Mouse (Mus musculus) limb, embryonic 14.5 days (tissue): ENCODE results near the gene 6030445D17Rik. TPM values are rescaled to one million over a fixed set of nuclear protein-coding genes. Genes with fewer than 3 reads are reported as not detected.

Source experiments
- ATAC-seq: fragments of 200-750 bp; cut with Nextera tagmentation; 2 replicates; pipeline ENCODE4 v1.8.0; 2017; ENCODE audit warnings: low read depth, moderate number of reproducible peaks, moderate TSS enrichment; ENCODE audit not compliant: low FRiP score
- DNase-seq: peaks from one replicate; pipeline ENCODE4 v3.0.0-alpha.2; 2015; ENCODE audit warnings: low spot score
- H3K27ac ChIP-seq: fragments of 300-500 bp; sonication (generic); replicated peaks from 2 replicates; pipeline ENCODE4 v1.5.1; 2014; ENCODE audit warnings: low read depth, mild to moderate bottlenecking, low read length, moderate library complexity, mixed read lengths
- H3K27me3 ChIP-seq: fragments of 300-500 bp; sonication (generic); 2 replicates; pipeline ENCODE4 v1.6.1; 2014; ENCODE audit warnings: low read length, mixed read lengths; ENCODE audit not compliant: control insufficient read depth, insufficient read depth
- H3K36me3 ChIP-seq: fragments of 300-500 bp; sonication (generic); 2 replicates; pipeline ENCODE4 v1.6.1; 2014; ENCODE audit warnings: mild to moderate bottlenecking, low read length, moderate library complexity, mixed read lengths; ENCODE audit not compliant: control insufficient read depth, insufficient read depth
- H3K4me1 ChIP-seq: fragments of 300-500 bp; sonication (generic); 2 replicates; pipeline ENCODE4 v1.6.1; 2014; ENCODE audit warnings: antibody characterized with exemption, low read length, mixed read lengths; ENCODE audit not compliant: control insufficient read depth, insufficient read depth
- H3K4me2 ChIP-seq: fragments of 300-500 bp; sonication (generic); replicated peaks from 2 replicates; pipeline ENCODE4 v1.6.1; 2014; ENCODE audit warnings: low read depth, mild to moderate bottlenecking, low read length, moderate library complexity; ENCODE audit not compliant: severe bottlenecking
- H3K4me3 ChIP-seq: fragments of 300-500 bp; sonication (generic); replicated peaks from 2 replicates; pipeline ENCODE4 v1.5.1; 2014; ENCODE audit warnings: low read length
- H3K9ac ChIP-seq: fragments of 300-500 bp; sonication (generic); 2 replicates; pipeline ENCODE4 v1.6.1; 2014; ENCODE audit warnings: mild to moderate bottlenecking, low read depth, low read length, moderate library complexity; ENCODE audit not compliant: severe bottlenecking
- H3K9me3 ChIP-seq: fragments of 300-500 bp; sonication (generic); 2 replicates; pipeline ENCODE4 v1.6.1; 2016; ENCODE audit warnings: low read length; ENCODE audit not compliant: control insufficient read depth
- POLR2A ChIP-seq: fragments of 200-500 bp; IDR thresholded peaks from 2 replicates; pipeline ENCODE4 v1.8.0; 2012; ENCODE audit warnings: inconsistent platforms, mild to moderate bottlenecking, moderate library complexity, borderline replicate concordance; ENCODE audit not compliant: insufficient read depth, insufficient read length; ENCODE audit errors: extremely low read depth
- WGBS: fragments of 180-500 bp; shearing (Covaris S2); extraction: QIAGEN DNeasy Blood & Tissue Kit; methylation state at CpG from one replicate; pipeline ENCODE4 v1.1.7; 2014; 5-methylcytosine and 5-hydroxymethylcytosine counted together
- polyA plus RNA-seq, 2 experiments: library from polyadenylated mRNA; depleted of rRNA in 1 of 2; stranded (reverse) in 1 of 2; unstranded in 1 of 2; fragments of >200 nt; fragmentation: Nextera tagmentation in 1 of 2; extraction: Ambion mirVana in 1 of 2; gene quantifications; 2 replicates each; pipeline versions ENCODE4 v1.2.1 to v1.2.3; 2012 to 2014

6030445D17Rik gene
- polyA plus RNA-seq, 2 experiments, result 0.38 to 0.48 TPM

GRCm38 (mm10) chr4:136509857-136510256, 47.8 kb downstream of the 6030445D17Rik start:
- 60% methylated on average over 1 of the region's 1 CpGs for WGBS
- TF ChIP-seq POLR2A, result no peak
- ATAC-seq, result no peak
- Histone ChIP-seq H3K36me3 (no peaks in the 10 kb centered on the region), H3K27ac (no peak overlapping the region), H3K4me2 (no peak overlapping the region), H3K9ac (no peak overlapping the region), H3K4me3 (no peak overlapping the region), H3K27me3 (no peaks in the 10 kb centered on the region), H3K9me3 (no peaks in the 10 kb centered on the region), H3K4me1 (peaks cover 24% of the 10 kb centered on the region)
- no peak for DNase-seq

- DNase-seq (no peak), ATAC-seq (no peak)
- Histone ChIP-seq H3K4me3 (no peak overlapping the region), H3K36me3 (no peaks in the 10 kb centered on the region), H3K9ac (no peak overlapping the region), H3K4me2 (no peak overlapping the region), H3K4me1 (peaks cover 24% of the 10 kb centered on the region), H3K27ac (no peak overlapping the region), H3K27me3 (no peaks in the 10 kb centered on the region), H3K9me3 (no peaks in the 10 kb centered on the region)
- WGBS, result 50% methylated on average over 4 of the region's 4 CpGs
- TF ChIP-seq POLR2A, result no peak
These were observed 49.7 kb downstream of the 6030445D17Rik start for GRCm38 (mm10) chr4:136511708-136512107.

GRCm38 (mm10) chr4:136512905-136513304, 50.9 kb downstream of the 6030445D17Rik start:
- H3K27me3 ChIP-seq, result no peaks in the 10 kb centered on the region
- no peaks in the 10 kb centered on the region for H3K9me3 ChIP-seq
- no peaks in the 10 kb centered on the region for H3K36me3 ChIP-seq
- H3K4me2 ChIP-seq, result no peak overlapping the region
- ATAC-seq, result no peak
- H3K27ac ChIP-seq, result no peak overlapping the region
- TF ChIP-seq POLR2A, result no peak
- H3K9ac ChIP-seq, result no peak overlapping the region
- no peak for DNase-seq
- peaks cover 24% of the 10 kb centered on the region for H3K4me1 ChIP-seq
- no peak overlapping the region for H3K4me3 ChIP-seq

Other genes starting within 250 kb of the 6030445D17Rik start
- gene Tcea3, start 214.5 kb upstream of the 6030445D17Rik start, polyA plus RNA-seq (2012; rRNA removed), result 4.7 and 8.0 TPM in 2 replicates
- gene Tcea3, start 214.5 kb upstream of the 6030445D17Rik start, polyA plus RNA-seq (2014; fragmentation: Nextera tagmentation; extraction: Ambion mirVana), result 17.4 and 20.6 TPM in 2 replicates
- 39.6 and 47.0 TPM in 2 replicates for gene Zfp46, start 177.6 kb upstream of the 6030445D17Rik start, polyA plus RNA-seq (2012; rRNA removed)
- 28.2 and 30.2 TPM in 2 replicates for gene Zfp46, start 177.6 kb upstream of the 6030445D17Rik start, polyA plus RNA-seq (2014; fragmentation: Nextera tagmentation; extraction: Ambion mirVana)
- 96.8 and 135 TPM in 2 replicates for gene Hnrnpr, start 151.3 kb upstream of the 6030445D17Rik start, polyA plus RNA-seq (2012; rRNA removed)
- gene Hnrnpr, start 151.3 kb upstream of the 6030445D17Rik start, polyA plus RNA-seq (2014; fragmentation: Nextera tagmentation; extraction: Ambion mirVana), result 163 and 179 TPM in 2 replicates
- 0.23 and 0.63 TPM in 2 replicates for gene Htr1d, start 38.7 kb upstream of the 6030445D17Rik start, polyA plus RNA-seq (2012; rRNA removed)
- 0.25 and 0.44 TPM in 2 replicates for gene Htr1d, start 38.7 kb upstream of the 6030445D17Rik start, polyA plus RNA-seq (2014; fragmentation: Nextera tagmentation; extraction: Ambion mirVana)
- 20.1 and 21.8 TPM in 2 replicates for gene Luzp1, start 7.5 kb downstream of the 6030445D17Rik start, polyA plus RNA-seq (2012; rRNA removed)
- gene Luzp1, start 7.5 kb downstream of the 6030445D17Rik start, polyA plus RNA-seq (2014; fragmentation: Nextera tagmentation; extraction: Ambion mirVana), result 112 and 119 TPM in 2 replicates
- 89.9 and 97.9 TPM in 2 replicates for gene Kdm1a, start 140.5 kb downstream of the 6030445D17Rik start, polyA plus RNA-seq (2012; rRNA removed)
- 51.9 and 62.8 TPM in 2 replicates for gene Kdm1a, start 140.5 kb downstream of the 6030445D17Rik start, polyA plus RNA-seq (2014; fragmentation: Nextera tagmentation; extraction: Ambion mirVana)
- not detected in 2 replicates for gene Tex46, start 148.2 kb downstream of the 6030445D17Rik start, polyA plus RNA-seq (2012; rRNA removed)
- gene Tex46, start 148.2 kb downstream of the 6030445D17Rik start, polyA plus RNA-seq (2014; fragmentation: Nextera tagmentation; extraction: Ambion mirVana), result not detected in 2 replicates
- gene Lactbl1, start 160.4 kb downstream of the 6030445D17Rik start, polyA plus RNA-seq (2012; rRNA removed), result 0.09 and 0.12 TPM in 2 replicates
- 0.07 TPM in 1 of 2 replicates, not detected in the other for gene Lactbl1, start 160.4 kb downstream of the 6030445D17Rik start, polyA plus RNA-seq (2014; fragmentation: Nextera tagmentation; extraction: Ambion mirVana)